Mouse (Mus musculus): ENCODE data around the gene Ciapin1.

- TF ChIP-seq GATA1 (IDR thresholded peaks at IDR 0.05; ENCODE audit: borderline replicate concordance, low read length) (no peak), FLI1 (IDR thresholded peaks at IDR 0.05; ENCODE audit: low read length) (no peak)
These were observed 23.6 kb downstream of the Ciapin1 start for GRCm38 (mm10) chr8:94814556-94814955.

Data from megakaryocyte, embryonic 14.5 days (primary cell).